Mouse (Mus musculus): ENCODE measurements around the gene AB124611. TPM values are rescaled to one million over a fixed set of nuclear protein-coding genes. Genes with fewer than 3 reads are reported as not detected.

AB124611 gene
- polyA plus RNA-seq, 1 experiment = not detected

DNA sequence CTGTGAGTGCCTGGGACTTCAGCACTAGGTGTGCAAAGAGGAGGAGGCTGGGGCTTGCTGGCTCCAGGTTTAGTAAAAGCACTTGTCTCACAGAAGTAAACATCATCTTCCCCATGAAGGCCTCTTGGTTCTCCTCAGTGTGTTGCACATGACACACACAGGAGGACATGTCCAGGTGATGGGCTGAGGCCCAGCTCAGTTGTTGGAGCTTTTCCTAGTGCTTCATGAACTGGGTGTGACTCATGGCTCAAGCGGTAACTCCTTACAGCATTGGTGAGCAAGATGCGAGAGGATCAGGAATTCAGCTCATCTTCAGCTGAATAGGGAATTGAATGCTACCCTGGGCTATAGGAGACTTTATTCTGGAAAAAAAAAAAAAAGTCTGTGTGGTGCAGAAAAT is 28.3 kb upstream of the AB124611 start:
- no peak overlapping the region for H3K4me3 ChIP-seq (ENCODE audit: insufficient read depth, low read depth, low read length)
- TF ChIP-seq CTCF (IDR thresholded peaks at IDR 0.05; ENCODE audit: insufficient read depth, low read depth, low read length) (no peak), POLR2A (IDR thresholded peaks at IDR 0.05; ENCODE audit: insufficient read depth, low read depth, low read length) (no peak)
- WGBS = 54% methylated on average over 2 of the region's 2 CpGs
- H3K4me1 ChIP-seq (ENCODE audit: control insufficient read depth, insufficient read depth, low read length) = peaks cover 39% of the 10 kb centered on the region
- H3K27ac ChIP-seq (ENCODE audit: insufficient read depth, low read depth, low read length) = no peak overlapping the region

DNA sequence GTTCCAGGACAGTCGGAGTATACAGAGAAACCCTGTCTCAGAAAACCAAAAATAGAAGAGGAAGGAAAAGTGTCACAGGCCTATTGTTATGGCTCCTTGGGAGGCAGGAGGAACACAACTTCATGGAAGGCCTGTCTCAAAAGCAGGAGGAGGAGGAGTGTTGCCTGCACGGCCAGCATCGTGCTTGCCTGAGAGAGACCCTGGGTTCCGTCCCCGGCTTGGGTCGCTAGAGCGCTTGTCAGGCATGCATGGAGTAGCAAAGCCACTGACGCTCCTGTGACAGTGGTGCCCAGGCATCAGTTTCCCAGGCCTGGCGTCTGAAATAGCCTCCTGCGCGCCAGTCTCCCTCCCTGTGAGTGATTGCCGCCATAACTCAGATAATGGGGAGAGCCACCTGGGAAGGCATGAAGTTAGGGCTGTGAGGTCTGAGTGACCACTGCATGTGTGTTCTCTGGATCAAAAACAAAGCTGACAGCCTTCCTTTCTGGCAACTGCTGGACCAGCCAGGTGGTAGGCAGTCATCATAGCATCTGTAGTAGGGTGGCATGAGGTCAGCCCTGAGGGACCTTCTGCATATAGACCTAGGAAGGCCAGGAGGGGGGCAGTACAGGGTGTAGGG is 27.6 kb upstream of the AB124611 start:
- Histone ChIP-seq H3K4me3 (ENCODE audit: insufficient read depth, low read depth, low read length) (no peak overlapping the region), H3K27ac (ENCODE audit: insufficient read depth, low read depth, low read length) (no peak overlapping the region), H3K4me1 (ENCODE audit: control insufficient read depth, insufficient read depth, low read length) (peaks cover 39% of the 10 kb centered on the region)
- TF ChIP-seq CTCF (IDR thresholded peaks at IDR 0.05; ENCODE audit: insufficient read depth, low read depth, low read length) (no peak), POLR2A (IDR thresholded peaks at IDR 0.05; ENCODE audit: insufficient read depth, low read depth, low read length) (no peak)
- WGBS = 83% methylated on average over 12 of the region's 12 CpGs

DNA sequence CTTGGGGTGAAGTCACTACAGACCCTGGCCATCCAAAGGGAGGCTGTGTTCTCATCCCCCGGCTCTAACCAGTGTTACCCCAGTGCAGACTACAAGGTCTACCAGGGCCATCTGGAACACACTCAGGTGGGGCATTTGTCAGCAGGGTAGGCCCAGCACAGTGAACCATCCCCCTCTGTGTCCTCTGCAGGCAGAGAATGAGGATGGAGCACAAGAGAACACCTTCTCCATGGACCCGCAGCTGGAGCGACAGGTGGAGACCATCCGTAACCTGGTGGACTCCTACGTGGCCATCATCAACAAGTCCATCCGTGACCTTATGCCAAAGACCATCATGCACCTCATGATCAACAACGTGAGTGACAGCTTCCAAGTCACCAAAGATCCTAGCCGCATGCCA is 22.6 kb upstream of the AB124611 start:
- H3K4me3 ChIP-seq (ENCODE audit: insufficient read depth, low read depth, low read length) = no peak overlapping the region
- TF ChIP-seq CTCF (IDR thresholded peaks at IDR 0.05; ENCODE audit: insufficient read depth, low read depth, low read length) (no peak), POLR2A (IDR thresholded peaks at IDR 0.05; ENCODE audit: insufficient read depth, low read depth, low read length) (no peak)
- 0 out of 2 replicates have a peak, but pooled peaks cover 2% of the 10 kb centered on the region for H3K4me1 ChIP-seq (ENCODE audit: control insufficient read depth, insufficient read depth, low read length)
- 94% methylated on average over 8 of the region's 8 CpGs for WGBS
- H3K27ac ChIP-seq (ENCODE audit: insufficient read depth, low read depth, low read length) = no peak overlapping the region

DNA sequence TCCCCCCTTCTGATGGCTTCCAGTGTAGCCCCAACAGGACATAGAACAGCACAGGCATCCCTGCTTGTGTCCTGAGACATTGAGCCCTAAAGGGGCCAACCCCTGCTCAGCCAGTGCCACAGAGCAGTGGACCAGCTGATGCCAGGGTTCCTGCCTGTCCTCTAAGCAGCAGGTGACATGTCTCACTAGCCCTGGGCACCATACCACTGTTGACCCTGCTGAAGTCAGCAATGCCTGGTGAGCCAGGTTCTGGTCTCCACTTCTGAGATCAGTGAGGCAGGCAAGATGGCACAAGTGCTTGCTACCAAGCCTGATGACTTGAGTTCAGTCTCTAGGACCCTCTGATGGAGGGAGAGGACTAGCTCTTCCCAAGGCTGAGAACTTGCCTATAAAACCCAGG is 20.2 kb upstream of the AB124611 start:
- Histone ChIP-seq H3K4me1 (ENCODE audit: control insufficient read depth, insufficient read depth, low read length) (peaks cover 8% of the 10 kb centered on the region), H3K27ac (ENCODE audit: insufficient read depth, low read depth, low read length) (no peak overlapping the region), H3K4me3 (ENCODE audit: insufficient read depth, low read depth, low read length) (no peak overlapping the region)
- TF ChIP-seq CTCF (IDR thresholded peaks at IDR 0.05; ENCODE audit: insufficient read depth, low read depth, low read length) = no peak
- no peak for TF ChIP-seq POLR2A (IDR thresholded peaks at IDR 0.05; ENCODE audit: insufficient read depth, low read depth, low read length)

DNA sequence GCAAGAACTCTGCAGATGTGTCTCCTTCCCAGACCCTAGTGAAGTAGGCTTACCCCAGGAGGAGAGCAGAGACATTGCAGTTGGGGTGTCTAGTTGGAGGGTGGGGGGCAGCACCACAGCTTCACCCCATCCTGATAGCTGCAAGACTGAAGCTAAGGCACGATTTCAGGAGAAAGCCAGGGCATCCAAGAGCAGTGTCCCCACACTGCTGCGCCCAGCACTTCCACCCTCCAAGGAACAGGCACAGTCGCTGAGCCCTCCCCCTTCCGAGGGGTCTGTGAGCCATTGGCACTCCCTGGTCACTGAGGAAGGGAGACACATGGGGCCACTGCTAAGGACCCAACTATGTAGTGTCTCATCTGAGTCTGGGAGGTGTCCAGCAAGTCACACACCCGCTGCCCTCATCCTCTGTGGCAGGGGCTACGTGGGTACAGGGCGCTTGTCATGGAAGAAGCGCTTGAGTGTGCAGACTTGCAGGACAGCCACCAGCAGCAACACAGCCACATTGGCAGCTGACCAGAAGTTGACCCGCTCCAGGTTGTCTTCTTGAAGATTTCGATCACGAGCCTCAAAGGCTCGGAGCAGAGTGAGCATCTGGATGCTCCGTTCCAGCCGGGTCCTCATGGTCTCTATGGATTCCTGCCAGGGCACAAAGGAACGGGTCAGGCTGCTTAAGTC is 18.1 kb upstream of the AB124611 start:
- TF ChIP-seq POLR2A (IDR thresholded peaks at IDR 0.05; ENCODE audit: insufficient read depth, low read depth, low read length) (no peak), CTCF (IDR thresholded peaks at IDR 0.05; ENCODE audit: insufficient read depth, low read depth, low read length) (no peak)
- WGBS = 86% methylated on average over 15 of the region's 15 CpGs
- Histone ChIP-seq H3K4me1 (ENCODE audit: control insufficient read depth, insufficient read depth, low read length) (peaks cover 8% of the 10 kb centered on the region), H3K4me3 (ENCODE audit: insufficient read depth, low read depth, low read length) (no peak overlapping the region), H3K27ac (ENCODE audit: insufficient read depth, low read depth, low read length) (no peak overlapping the region)

DNA sequence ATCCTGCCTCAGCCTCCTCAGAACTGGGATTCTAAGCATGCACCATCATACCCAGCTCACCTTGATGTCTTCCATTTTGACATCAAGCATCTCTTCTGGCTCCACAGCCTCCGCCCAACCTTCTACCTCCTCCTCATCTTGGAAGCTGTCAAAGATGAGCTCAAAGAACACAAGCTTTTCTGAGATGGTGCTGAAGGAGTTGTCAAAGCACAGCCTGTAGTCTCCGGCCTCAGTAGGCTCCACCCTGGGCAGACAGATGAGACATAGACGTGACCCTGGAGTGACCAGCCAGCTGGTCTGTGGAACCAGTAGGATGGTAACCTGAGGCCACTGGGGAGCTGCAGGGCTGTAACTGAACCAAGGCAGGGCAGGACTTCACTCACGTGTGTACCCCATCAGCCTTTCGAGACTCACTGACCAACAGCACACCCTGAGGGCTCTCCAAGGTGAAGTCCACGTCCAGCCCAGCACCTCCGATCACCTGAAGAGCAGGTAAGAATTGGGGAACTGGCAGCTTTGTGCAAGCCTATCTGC is 17.0 kb upstream of the AB124611 start:
- no peak for TF ChIP-seq POLR2A (IDR thresholded peaks at IDR 0.05; ENCODE audit: insufficient read depth, low read depth, low read length)
- no peak for TF ChIP-seq CTCF (IDR thresholded peaks at IDR 0.05; ENCODE audit: insufficient read depth, low read depth, low read length)
- H3K27ac ChIP-seq (ENCODE audit: insufficient read depth, low read depth, low read length) = no peak overlapping the region
- peaks cover 8% of the 10 kb centered on the region for H3K4me1 ChIP-seq (ENCODE audit: control insufficient read depth, insufficient read depth, low read length)
- WGBS = 76% methylated on average over 7 of the region's 7 CpGs
- H3K4me3 ChIP-seq (ENCODE audit: insufficient read depth, low read depth, low read length) = 0 out of 2 replicates have a peak overlapping the region, but pooled peaks have one; percentile 2

DNA sequence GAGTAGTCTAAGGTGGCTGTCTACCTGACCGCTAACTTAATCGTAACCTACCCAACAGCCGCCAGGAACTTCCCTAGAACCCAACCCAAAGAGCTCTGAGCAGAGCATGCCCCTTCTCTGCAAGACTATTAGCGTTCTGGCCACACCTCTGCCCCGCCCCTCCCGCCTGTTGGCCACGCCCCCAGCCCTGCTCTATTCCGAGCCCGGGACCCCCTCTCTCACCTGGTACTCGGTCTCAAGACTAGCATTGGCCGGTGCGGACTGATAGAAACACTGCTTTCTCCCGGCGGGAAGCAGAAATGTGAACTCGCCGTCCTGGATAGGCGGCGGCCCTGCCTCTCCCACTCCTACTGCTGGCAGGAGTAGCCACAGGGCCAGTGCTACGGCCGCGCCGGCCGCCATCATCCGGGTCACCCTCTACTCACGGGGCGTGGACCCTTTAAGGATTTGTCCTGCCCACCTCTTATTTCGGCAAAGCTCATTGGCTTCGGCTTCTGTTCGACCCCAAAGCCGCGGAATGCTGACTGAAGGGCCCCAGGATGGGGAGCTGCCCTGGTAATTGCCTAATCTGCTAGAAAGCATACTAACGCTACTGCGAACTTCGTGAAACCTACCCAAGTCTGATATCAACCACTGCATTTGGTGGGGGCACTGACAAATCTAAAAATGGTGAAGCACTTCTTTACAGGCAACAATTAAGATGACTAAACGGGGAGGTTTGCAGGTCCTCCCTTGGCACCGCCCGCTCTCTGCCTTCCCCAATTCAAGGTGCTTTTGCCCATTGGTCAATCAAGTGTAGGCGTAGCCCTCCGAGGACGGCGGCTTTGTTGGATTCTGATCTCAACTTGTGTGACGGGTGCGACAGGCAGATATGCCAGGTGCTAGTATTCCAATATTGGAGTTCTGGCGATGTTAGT is 15.9 kb upstream of the AB124611 start, which contains the start of gene Tmed1:
Tmed1 (minus strand) TSS at position 481 of the 917 bp plus-strand sequence.
- TF ChIP-seq POLR2A (IDR thresholded peaks at IDR 0.05; ENCODE audit: insufficient read depth, low read depth, low read length) (peak; percentile 51), CTCF (IDR thresholded peaks at IDR 0.05; ENCODE audit: insufficient read depth, low read depth, low read length) (no peak)
- WGBS = under 1% methylated on average over 44 of the region's 44 CpGs
- Histone ChIP-seq H3K4me1 (ENCODE audit: control insufficient read depth, insufficient read depth, low read length) (peaks cover 8% of the 10 kb centered on the region), H3K27ac (ENCODE audit: insufficient read depth, low read depth, low read length) (peak within 1 kb of the TSS; percentile 92), H3K4me3 (ENCODE audit: insufficient read depth, low read depth, low read length) (peak within 1 kb of the TSS; percentile 95)

DNA sequence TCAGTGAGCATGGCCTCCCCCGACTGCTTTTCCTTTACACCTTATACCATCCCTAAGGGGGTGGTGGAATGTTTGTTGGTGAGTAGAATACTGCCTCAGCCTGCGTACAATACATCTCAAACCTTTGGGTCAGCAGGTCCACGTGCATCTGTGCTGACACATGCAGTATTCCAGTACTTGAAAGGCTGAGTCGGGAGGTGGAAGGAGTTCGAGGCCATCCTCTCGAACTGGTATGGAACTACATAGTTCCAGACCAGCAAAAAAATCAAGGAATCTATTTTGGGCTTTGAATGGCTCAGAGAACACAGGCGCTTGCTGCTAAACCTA is 15.3 kb upstream of the AB124611 start:
- no peak for TF ChIP-seq POLR2A (IDR thresholded peaks at IDR 0.05; ENCODE audit: insufficient read depth, low read depth, low read length)
- no peak for TF ChIP-seq CTCF (IDR thresholded peaks at IDR 0.05; ENCODE audit: insufficient read depth, low read depth, low read length)
- Histone ChIP-seq H3K27ac (ENCODE audit: insufficient read depth, low read depth, low read length) (peak overlapping the region; percentile 92), H3K4me1 (ENCODE audit: control insufficient read depth, insufficient read depth, low read length) (peaks cover 8% of the 10 kb centered on the region), H3K4me3 (ENCODE audit: insufficient read depth, low read depth, low read length) (peak overlapping the region; percentile 95)
- 3% methylated on average over 7 of the region's 7 CpGs for WGBS

Measured in olfactory bulb, adult 2 months (tissue).